Mouse (Mus musculus) adrenal gland, adult 2 months (tissue): ENCODE data around the gene Hilpda. TPM values are rescaled to one million over a fixed set of nuclear protein-coding genes. Genes with fewer than 3 reads are reported as not detected.

ENCODE experiments used
- DNase-seq: peaks from one replicate; pipeline ENCODE4 v3.0.0; 2021
- long read RNA-seq: library from polyadenylated mRNA; stranded (forward); transcript quantifications from one replicate; pipeline ENCODE4 v2.0.0, GENCODE M21; 2021
- polyA plus RNA-seq: library from polyadenylated mRNA; depleted of rRNA; stranded (reverse); fragments of >200 nt; gene quantifications from 2 replicates; pipeline ENCODE4 v1.2.3, GENCODE M21; 2012; rRNA removed
- total RNA-seq, 2 experiments: library from RNA; stranded (reverse); gene quantifications; 2 replicates each; pipeline ENCODE4 v1.2.3; 2021

The Hilpda gene
- total RNA-seq (1 to 10 TPM; 2.6 to 6.8 TPM), polyA plus RNA-seq (10.0 and 12.1 TPM in 2 replicates)
- long read RNA-seq, transcript Hilpda-201 (2 exons, 982 nt) = major isoform, 7 of 8 reads
- long read RNA-seq, partial matches to known transcripts = 0 of 8 reads
- long read RNA-seq, other reads (novel, unspliced or antisense) = 1 of 8 reads

GRCm38 (mm10) chr6:29272312-29273072 lies at the start of gene Hilpda:
TSS of gene Hilpda (plus strand) at chr6:29272488.
- DNase-seq = peak; percentile 95

GRCm38 (mm10) chr6:29229265-29229913 lies 42.9 kb upstream of the Hilpda start:
- DNase-seq = no peak

GRCm38 (mm10) chr6:29230386-29230785 lies 41.9 kb upstream of the Hilpda start:
- DNase-seq = no peak

- no peak for DNase-seq
Measured at GRCm38 (mm10) chr6:29231799-29232198, 40.5 kb upstream of the Hilpda start.

GRCm38 (mm10) chr6:29232321-29232720 lies 40.0 kb upstream of the Hilpda start:
- DNase-seq = no peak

- DNase-seq = no peak
Measured at GRCm38 (mm10) chr6:29233710-29234109, 38.6 kb upstream of the Hilpda start.

GRCm38 (mm10) chr6:29234272-29234671 lies 38.0 kb upstream of the Hilpda start:
- no peak for DNase-seq

GRCm38 (mm10) chr6:29240806-29241205 lies 31.5 kb upstream of the Hilpda start:
- DNase-seq = peak; percentile 34

- no peak for DNase-seq
Measured at GRCm38 (mm10) chr6:29241697-29242096, 30.6 kb upstream of the Hilpda start.

GRCm38 (mm10) chr6:29242265-29242664 lies 30.0 kb upstream of the Hilpda start:
- DNase-seq = no peak

- peak; percentile 6 for DNase-seq
Measured at GRCm38 (mm10) chr6:29245272-29246120, 26.8 kb upstream of the Hilpda start.

- DNase-seq = no peak
Measured at GRCm38 (mm10) chr6:29246183-29246582, 26.1 kb upstream of the Hilpda start.

GRCm38 (mm10) chr6:29246585-29246984 lies 25.7 kb upstream of the Hilpda start:
- no peak for DNase-seq

GRCm38 (mm10) chr6:29247072-29247471 lies 25.2 kb upstream of the Hilpda start:
- no peak for DNase-seq

- no peak for DNase-seq
Measured at GRCm38 (mm10) chr6:29259418-29259817, 12.9 kb upstream of the Hilpda start.

- DNase-seq = no peak
Measured at GRCm38 (mm10) chr6:29261831-29262230, 10.5 kb upstream of the Hilpda start.

- peak; percentile 71 for DNase-seq
Measured at GRCm38 (mm10) chr6:29263650-29264455, 8.4 kb upstream of the Hilpda start.

- DNase-seq = no peak
Measured at GRCm38 (mm10) chr6:29264456-29264781, 7.9 kb upstream of the Hilpda start.

GRCm38 (mm10) chr6:29266936-29267335 lies 5.4 kb upstream of the Hilpda start:
- no peak for DNase-seq

GRCm38 (mm10) chr6:29269006-29269668 lies 3.2 kb upstream of the Hilpda start:
- no peak for DNase-seq

GRCm38 (mm10) chr6:29270961-29271360 lies 1.3 kb upstream of the Hilpda start:
- peak; percentile 26 for DNase-seq
